Mouse (Mus musculus) kidney, postnatal 0 days (tissue): ENCODE measurements around the gene Abhd14a. TPM values are rescaled to one million over a fixed set of nuclear protein-coding genes. Genes with fewer than 3 reads are reported as not detected.

ENCODE experiments used
- ATAC-seq: fragments of 200-750 bp; cut with Nextera tagmentation; replicated peaks from 2 replicates; pipeline ENCODE4 v1.8.0; 2017; ENCODE audit warnings: low read depth, moderate number of reproducible peaks, moderate TSS enrichment, moderate library complexity; ENCODE audit not compliant: low FRiP score
- DNase-seq: peaks from one replicate; pipeline ENCODE4 v3.0.0-alpha.2; 2016; ENCODE audit warnings: low spot score
- H3K27ac ChIP-seq: fragments of 300-500 bp; sonication (generic); 2 replicates; pipeline ENCODE4 v1.5.1; 2014; ENCODE audit warnings: mild to moderate bottlenecking
- H3K27me3 ChIP-seq: fragments of 300-500 bp; sonication (generic); 2 replicates; pipeline ENCODE4 v1.6.1; 2014; ENCODE audit warnings: low read length, mixed read lengths; ENCODE audit not compliant: insufficient read depth
- H3K36me3 ChIP-seq: fragments of 300-500 bp; sonication (generic); 2 replicates; pipeline ENCODE4 v1.6.1; 2014; ENCODE audit warnings: low read length, mixed read lengths; ENCODE audit not compliant: insufficient read depth
- H3K4me1 ChIP-seq: fragments of 300-500 bp; sonication (generic); replicated peaks from 2 replicates; pipeline ENCODE4 v1.6.1; 2014; ENCODE audit warnings: antibody characterized with exemption, low read length, mixed read lengths; ENCODE audit not compliant: insufficient read depth
- H3K4me2 ChIP-seq: fragments of 300-500 bp; sonication (generic); 2 replicates; pipeline ENCODE4 v1.6.1; 2014; ENCODE audit warnings: mild to moderate bottlenecking, low read length, moderate library complexity, mixed read lengths
- H3K4me3 ChIP-seq: fragments of 300-500 bp; sonication (generic); replicated peaks from 2 replicates; pipeline ENCODE4 v1.5.1; 2014; ENCODE audit warnings: low read depth, low read length
- H3K9ac ChIP-seq: fragments of 300-500 bp; sonication (generic); 2 replicates; pipeline ENCODE4 v1.6.1; 2014; ENCODE audit warnings: low read depth, low read length
- H3K9me3 ChIP-seq: fragments of 300-500 bp; sonication (generic); replicated peaks from 2 replicates; pipeline ENCODE4 v1.6.1; 2016; ENCODE audit warnings: low read length, inconsistent platforms, mixed read lengths
- CTCF ChIP-seq: IDR thresholded peaks from 2 replicates; pipeline ENCODE4 v1.5.1; 2016; ENCODE audit warnings: antibody characterized with exemption, low read depth, mild to moderate bottlenecking, moderate library complexity
- WGBS: fragments of 180-500 bp; shearing (Covaris S2); extraction: QIAGEN DNeasy Blood & Tissue Kit; methylation state at CpG from one replicate; pipeline ENCODE4 v1.1.7; 2014; 5-methylcytosine and 5-hydroxymethylcytosine counted together
- polyA plus RNA-seq: library from polyadenylated mRNA; unstranded; fragments of >200 nt; fragmentation: Nextera tagmentation; extraction: Ambion mirVana; gene quantifications from 2 replicates; pipeline ENCODE4 v1.2.1, GENCODE M21; 2015

Gene Abhd14a
- polyA plus RNA-seq, 1 experiment from 2014 or later = 57.0 TPM

GRCm38 (mm10) chr9:106472321-106472720 lies 24.8 kb upstream of the Abhd14a start:
- no peaks in the 10 kb centered on the region for H3K27me3 ChIP-seq
- DNase-seq (no peak), ATAC-seq (no peak)
- H3K9ac ChIP-seq = no peak overlapping the region
- H3K4me1 ChIP-seq = peaks cover 12% of the 10 kb centered on the region
- no peaks in the 10 kb centered on the region for H3K36me3 ChIP-seq
- H3K9me3 ChIP-seq = no peaks in the 10 kb centered on the region
- no peak overlapping the region for H3K4me3 ChIP-seq
- H3K27ac ChIP-seq = peak overlapping the region; percentile 0; the same call in 1 of the 2 replicates
- no peak overlapping the region for H3K4me2 ChIP-seq
- 70% methylated on average over 4 of the region's 4 CpGs for WGBS
- no peak for TF ChIP-seq CTCF

- Histone ChIP-seq H3K27me3 (no peaks in the 10 kb centered on the region), H3K27ac (no peak overlapping the region), H3K9ac (no peak overlapping the region), H3K4me2 (peak overlapping the region; percentile 37), H3K4me3 (no peak overlapping the region), H3K36me3 (no peaks in the 10 kb centered on the region), H3K9me3 (no peaks in the 10 kb centered on the region), H3K4me1 (peaks cover 12% of the 10 kb centered on the region)
- 22% methylated on average over 5 of the region's 5 CpGs for WGBS
- DNase-seq = peak; percentile 85
- ATAC-seq = peak; percentile 8; the same call in 1 of the 2 replicates
- TF ChIP-seq CTCF = no peak
Measured at GRCm38 (mm10) chr9:106471892-106472291, 24.4 kb upstream of the Abhd14a start.

GRCm38 (mm10) chr9:106470991-106471750 lies 23.7 kb upstream of the Abhd14a start:
- DNase-seq (no peak), ATAC-seq (no peak)
- Histone ChIP-seq H3K4me3 (no peak overlapping the region), H3K36me3 (no peaks in the 10 kb centered on the region), H3K4me1 (peaks cover 12% of the 10 kb centered on the region), H3K27ac (no peak overlapping the region), H3K9ac (no peak overlapping the region), H3K27me3 (no peaks in the 10 kb centered on the region), H3K4me2 (peak overlapping the region; percentile 37), H3K9me3 (no peaks in the 10 kb centered on the region)
- WGBS = 67% methylated on average over 14 of the region's 14 CpGs
- TF ChIP-seq CTCF = no peak

GRCm38 (mm10) chr9:106469776-106470175 lies 22.3 kb upstream of the Abhd14a start:
- no peaks in the 10 kb centered on the region for H3K9me3 ChIP-seq
- DNase-seq = no peak

GRCm38 (mm10) chr9:106469317-106469716 lies 21.8 kb upstream of the Abhd14a start:
- Histone ChIP-seq H3K27me3 (no peaks in the 10 kb centered on the region), H3K9me3 (no peaks in the 10 kb centered on the region), H3K36me3 (no peaks in the 10 kb centered on the region), H3K27ac (no peak overlapping the region), H3K9ac (no peak overlapping the region), H3K4me2 (no peak overlapping the region), H3K4me1 (peaks cover 14% of the 10 kb centered on the region), H3K4me3 (no peak overlapping the region)
- TF ChIP-seq CTCF = peak; percentile 33; the same call in 1 of the 2 replicates
- no peak for ATAC-seq
- no peak for DNase-seq
- 58% methylated on average over 6 of the region's 6 CpGs for WGBS

More at GRCm38 (mm10) chr9:106469776-106470175, 22.3 kb upstream of the Abhd14a start:
- no peak for ATAC-seq
- Histone ChIP-seq H3K27ac (no peak overlapping the region), H3K4me2 (no peak overlapping the region), H3K27me3 (no peaks in the 10 kb centered on the region), H3K36me3 (no peaks in the 10 kb centered on the region), H3K4me3 (no peak overlapping the region), H3K9ac (no peak overlapping the region), H3K4me1 (peaks cover 18% of the 10 kb centered on the region)
- TF ChIP-seq CTCF = no peak
- 67% methylated on average over 9 of the region's 9 CpGs for WGBS

- DNase-seq (no peak), ATAC-seq (no peak)
- Histone ChIP-seq H3K4me1 (peaks cover 10% of the 10 kb centered on the region; the same call in 1 of the 2 replicates), H3K9ac (no peak overlapping the region), H3K9me3 (no peaks in the 10 kb centered on the region), H3K36me3 (peaks cover 9% of the 10 kb centered on the region; the same call in 1 of the 2 replicates), H3K4me2 (no peak overlapping the region), H3K27ac (no peak overlapping the region), H3K4me3 (no peak overlapping the region), H3K27me3 (no peaks in the 10 kb centered on the region)
- TF ChIP-seq CTCF = no peak
- WGBS = 89% methylated on average over 7 of the region's 7 CpGs
Measured at GRCm38 (mm10) chr9:106467746-106468145, 20.3 kb upstream of the Abhd14a start.
